Mouse (Mus musculus) urinary bladder, adult 2 months (tissue): ENCODE results near the gene Ccn1. TPM values are rescaled to one million over a fixed set of nuclear protein-coding genes. Genes with fewer than 3 reads are reported as not detected.

Experiments used
- DNase-seq: peaks from one replicate; pipeline ENCODE4 v3.0.0; 2022; ENCODE audit warnings: low spot score
- polyA plus RNA-seq: library from polyadenylated mRNA; depleted of rRNA; stranded (reverse); fragments of >200 nt; gene quantifications from 2 replicates; pipeline ENCODE4 v1.2.3, GENCODE M21; 2012; rRNA removed

Ccn1 gene
- polyA plus RNA-seq, 1 experiment: 89.1 TPM

DNA sequence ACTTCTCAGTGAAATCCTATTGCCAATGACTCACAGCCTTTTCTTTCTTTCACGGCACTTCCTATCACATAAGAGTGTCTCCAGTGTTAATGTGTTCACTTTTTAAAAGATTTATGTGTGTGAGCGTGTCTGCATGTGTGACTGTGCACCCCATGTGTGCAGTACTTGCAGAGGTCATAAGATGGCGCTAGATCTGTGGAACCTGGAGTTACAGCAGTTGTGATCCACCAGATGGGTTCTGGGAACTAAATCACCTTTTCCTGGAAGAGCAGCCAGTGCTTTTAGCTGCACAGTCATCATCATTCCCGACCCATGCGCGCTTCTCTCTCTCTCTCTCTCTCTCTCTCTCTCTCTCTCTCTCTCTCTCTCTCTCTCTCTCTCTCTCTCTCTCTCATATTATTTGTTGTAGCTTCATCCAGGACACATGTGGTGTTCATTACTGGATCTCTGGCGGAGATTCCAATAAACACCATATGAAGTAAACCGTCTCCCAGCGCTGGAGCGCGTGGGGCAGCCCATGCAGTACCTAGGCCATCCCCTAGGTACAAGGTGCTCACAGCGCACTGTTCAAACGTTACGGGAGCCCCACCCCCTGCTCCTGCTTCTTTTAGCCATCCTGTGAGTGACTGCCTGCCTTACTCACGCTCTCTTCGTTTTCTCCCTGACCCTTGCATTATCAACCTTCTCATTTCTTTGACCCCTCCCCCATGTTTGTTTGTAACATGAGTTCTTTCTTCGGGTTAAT, 30.0 kb downstream of the Ccn1 start:
- no peak for DNase-seq

DNA sequence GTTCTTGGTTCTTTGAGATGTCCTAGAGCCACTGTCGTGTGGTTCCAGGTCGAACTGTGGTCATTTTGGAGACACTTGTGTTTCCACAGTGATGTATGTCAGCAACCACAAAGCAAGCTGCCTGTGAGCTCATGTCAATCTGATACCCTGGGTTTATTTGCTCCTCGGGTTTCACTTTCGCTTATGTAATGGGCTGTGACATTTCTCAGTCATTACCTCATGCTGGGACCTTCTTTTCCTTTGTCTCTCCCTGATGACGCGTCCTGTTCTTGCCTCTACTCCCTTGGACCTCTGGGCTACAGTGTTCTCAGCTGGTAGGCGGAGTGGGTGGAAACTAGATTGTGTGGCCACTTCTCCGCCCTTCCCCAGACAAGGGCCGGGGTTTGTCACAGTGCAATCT, 31.5 kb downstream of the Ccn1 start:
- no peak for DNase-seq

GRCm38 (mm10) chr3:145614362-145615115, 35.2 kb downstream of the Ccn1 start:
- no peak for DNase-seq

DNA sequence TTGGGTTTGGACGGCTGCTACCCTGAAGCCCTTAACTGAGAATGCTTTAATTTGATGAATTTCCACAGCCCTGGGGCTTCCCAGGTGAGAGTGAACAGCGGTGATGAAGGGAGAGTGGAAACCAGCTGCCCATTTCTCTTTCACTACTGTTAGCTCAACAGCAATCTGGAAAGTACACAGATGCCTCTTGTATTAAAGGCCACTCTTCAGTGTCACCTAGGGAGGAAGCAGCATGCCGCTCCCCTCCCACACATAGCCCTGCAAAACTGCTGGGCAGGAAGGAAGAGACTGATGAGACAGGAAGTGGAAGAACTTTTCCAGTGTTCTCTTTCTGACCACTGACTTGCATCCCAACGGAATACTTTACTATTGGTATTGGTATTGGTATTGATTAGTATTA, 36.5 kb downstream of the Ccn1 start:
- no peak for DNase-seq

GRCm38 (mm10) chr3:145612662-145613061, 37.1 kb downstream of the Ccn1 start:
- DNase-seq: no peak

- DNase-seq: no peak
Measured at GRCm38 (mm10) chr3:145608320-145608719, 41.5 kb downstream of the Ccn1 start.

DNA sequence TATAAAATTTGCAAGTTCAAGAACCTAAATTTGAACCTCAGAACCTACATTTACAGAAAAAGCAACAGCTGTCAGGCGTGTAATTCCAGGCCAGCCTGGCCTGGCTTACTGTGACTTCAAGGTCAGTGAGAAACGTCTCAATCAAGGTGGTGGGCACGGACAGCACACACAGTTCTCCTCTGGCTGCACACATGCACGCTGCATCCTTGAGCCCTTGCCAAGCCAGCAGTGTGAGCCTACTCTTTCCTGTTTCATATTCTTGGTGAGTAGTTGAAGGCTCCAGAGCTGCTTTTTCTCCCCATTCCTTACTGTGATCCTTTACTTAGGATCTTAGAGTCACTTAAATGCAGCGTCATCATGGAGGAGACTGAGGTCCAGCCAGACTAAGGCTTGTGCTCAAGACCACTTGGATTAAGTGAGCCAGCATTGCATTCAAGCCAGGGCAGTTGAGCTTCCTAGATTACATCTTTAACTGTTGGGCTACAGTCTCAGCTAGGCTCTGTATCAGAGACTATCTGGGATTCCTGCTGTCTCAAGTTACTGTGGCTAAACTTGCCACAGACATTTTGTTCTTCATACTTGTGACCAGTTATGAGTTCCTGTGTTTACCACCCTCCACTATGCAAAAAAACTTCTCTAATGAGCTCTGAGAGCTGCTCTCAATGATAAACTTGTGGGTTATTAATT, 44.2 kb downstream of the Ccn1 start:
- DNase-seq: no peak

DNA sequence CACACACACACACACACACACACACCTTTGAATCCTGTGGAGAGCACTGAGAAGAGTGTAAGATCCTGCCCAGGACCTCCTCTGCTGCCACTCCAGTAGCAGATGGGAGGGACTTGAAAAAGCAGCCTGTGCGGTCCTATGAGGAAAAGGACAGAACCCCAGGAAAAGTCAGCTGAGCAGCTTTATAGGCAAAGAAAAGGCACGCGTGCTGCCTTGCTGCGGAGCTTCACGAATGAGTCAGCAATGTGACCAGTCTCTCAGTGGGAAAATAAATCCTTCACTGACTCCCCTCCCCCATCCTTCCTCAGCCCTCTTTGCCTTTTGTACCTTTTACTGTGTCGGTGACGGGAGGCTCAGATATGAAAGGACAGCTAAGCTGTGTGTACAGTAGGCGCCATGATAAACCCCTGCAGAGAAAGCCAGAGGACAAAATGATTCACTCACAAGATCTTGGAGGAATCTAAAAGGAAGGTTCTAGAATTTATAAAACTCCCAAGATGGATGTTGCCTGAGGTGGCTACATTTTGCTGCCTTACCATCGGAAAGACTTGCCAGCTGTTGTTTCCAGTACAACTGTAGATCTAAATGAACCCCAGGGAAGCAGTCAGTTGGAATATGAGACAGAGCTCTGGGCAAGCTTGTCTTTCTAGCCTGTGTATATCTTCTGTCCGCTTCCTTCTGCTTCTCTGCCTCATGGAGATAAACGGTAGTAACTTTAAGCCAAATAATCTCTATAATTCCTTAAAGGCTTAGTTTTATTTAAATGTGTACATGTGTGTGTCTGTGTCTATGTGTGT, 47.2 kb downstream of the Ccn1 start:
- no peak for DNase-seq

DNA sequence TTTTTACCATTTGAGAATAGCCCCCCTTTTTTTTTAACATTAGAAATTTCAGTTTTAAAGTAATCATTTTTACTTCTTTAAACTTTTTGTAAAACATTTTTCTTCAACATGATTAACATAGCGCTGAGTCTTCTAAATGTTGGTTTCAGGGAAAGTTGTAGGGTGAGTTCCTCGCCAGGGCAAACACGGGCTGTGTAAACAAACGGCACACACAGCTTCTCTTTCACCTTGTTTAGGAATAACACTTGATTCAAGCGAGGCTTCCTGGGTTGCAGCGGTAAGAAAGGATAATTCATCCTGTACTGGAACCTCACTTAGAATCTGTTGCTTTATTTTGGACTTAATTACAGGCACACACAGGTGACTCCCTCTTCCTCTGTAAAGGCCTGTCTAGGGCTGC, 48.4 kb downstream of the Ccn1 start:
- DNase-seq: no peak

DNA sequence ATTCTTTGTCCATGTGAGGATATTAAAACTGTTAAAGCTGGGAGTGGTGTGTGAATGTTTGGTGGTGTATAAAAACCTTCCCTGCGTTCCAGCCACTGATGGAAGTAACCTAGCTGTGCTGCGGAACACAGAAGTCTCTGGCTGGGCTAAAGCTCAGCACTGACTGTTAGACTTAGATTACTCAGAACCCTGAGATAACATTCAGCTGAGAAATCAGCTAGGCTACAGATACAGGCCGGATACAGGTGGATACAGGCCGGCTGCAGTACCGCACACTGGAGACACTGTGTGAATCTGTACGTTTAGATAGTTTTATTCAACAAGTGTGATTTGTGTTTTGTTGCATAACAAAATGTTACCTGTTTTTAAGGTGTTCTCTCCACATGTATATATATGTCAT, 49.0 kb downstream of the Ccn1 start:
- no peak for DNase-seq

GRCm38 (mm10) chr3:145599059-145599458, 50.7 kb downstream of the Ccn1 start:
- DNase-seq: no peak

Other genes with a start within 250 kb of the Ccn1 start
- gene Znhit6, start 73.8 kb downstream of the Ccn1 start, polyA plus RNA-seq: 15.1 and 16.0 TPM in 2 replicates
- gene Ddah1, start 108.7 kb upstream of the Ccn1 start, polyA plus RNA-seq: 0.74 and 0.94 TPM in 2 replicates